In the genomic region with DNA sequence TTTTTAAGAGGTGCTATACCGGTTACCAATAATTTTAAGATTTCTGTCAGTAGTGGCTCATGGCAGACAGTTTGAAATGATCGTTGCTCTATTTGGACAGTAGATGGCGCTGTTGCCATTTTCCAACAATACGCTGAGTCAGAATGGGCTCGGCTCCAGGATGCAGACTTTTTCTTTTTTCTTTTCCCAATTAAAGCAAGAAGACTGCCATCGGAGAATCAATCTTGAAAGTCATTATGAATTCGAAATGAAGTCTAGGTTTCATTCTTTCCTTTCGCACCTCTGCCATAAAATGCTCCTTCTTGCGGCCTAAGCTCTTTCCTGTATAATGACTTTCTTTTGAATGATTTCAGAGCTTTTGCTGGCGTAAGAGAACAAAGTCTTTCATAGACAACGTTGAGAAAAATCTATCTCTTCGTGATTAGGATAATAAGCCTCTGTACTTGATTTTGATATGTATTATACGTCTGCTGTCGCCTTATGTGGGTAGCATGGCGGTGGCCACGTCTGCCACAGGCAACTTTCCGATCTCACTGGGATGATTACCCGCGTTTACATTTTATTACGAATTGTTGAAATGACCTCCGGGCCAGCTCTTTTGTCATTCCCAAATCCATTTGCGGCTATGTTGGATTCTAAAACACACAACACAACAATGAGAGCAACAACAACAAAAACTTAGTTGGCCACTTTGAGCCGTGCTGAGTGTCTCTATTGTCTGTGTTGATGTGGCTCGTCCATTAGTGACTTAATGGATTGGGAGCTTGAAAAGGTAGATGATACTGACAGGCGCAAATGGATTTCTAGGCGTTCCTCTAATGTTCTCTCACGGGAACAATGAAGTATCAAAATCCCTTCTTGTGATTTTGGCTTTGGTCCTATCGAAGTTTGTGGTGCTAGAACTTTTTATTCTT, we compare ENCODE assay signal across 8 mouse cellular contexts. TPM values are rescaled to one million over a fixed set of nuclear protein-coding genes. Genes with fewer than 3 reads are reported as not detected.
DNase-seq lines count a peak whose midpoint lies in the region; ATAC-seq lines count a peak whose summit lies in the region.

No protein-coding gene starts in this region.

- no peak overlapping the region for H3K4me3 ChIP-seq in limb, embryonic 11.5 days (ENCODE audit: low read depth, low read length)
- H3K4me3 ChIP-seq in midbrain, embryonic 16.5 days (ENCODE audit: low read depth, low read length), result peak overlapping the region; percentile 32

- ATAC-seq in granulocyte monocyte progenitor cell, adult 5-6 weeks (replicated peaks; ENCODE audit: poor library complexity, severe bottlenecking), result peak; percentile 88
- no peak for ATAC-seq in limb, embryonic 11.5 days (ENCODE audit: insufficient number of reproducible peaks, low FRiP score, low TSS enrichment, low read depth)
- ATAC-seq in midbrain, embryonic 16.5 days, result peak; percentile 80

- DNase-seq in B cell, adult 2 months, result peak; percentile 7 to 20
- peak; percentile 88 for DNase-seq in adipocyte (ENCODE audit: low spot score)
- peak; percentile 91 for DNase-seq in embryo, embryonic 10.5 days (ENCODE audit: low spot score)
- peak; percentile 63 for DNase-seq in kidney, adult 9 months
- DNase-seq in limb, embryonic 11.5 days (ENCODE audit: low spot score), result peak; percentile 68
- DNase-seq in telencephalon, adult 2 months (ENCODE audit: low read depth, low spot score), result peak; percentile 52

- H3K4me1 ChIP-seq in limb, embryonic 11.5 days (ENCODE audit: control insufficient read depth, insufficient read depth, low read length), result no peaks in the 10 kb centered on the region
- no peaks in the 10 kb centered on the region for H3K4me1 ChIP-seq in midbrain, embryonic 16.5 days (ENCODE audit: control insufficient read depth, insufficient read depth, low read length)

- WGBS in limb, embryonic 11.5 days, result 49% methylated on average over 28 of the region's 28 CpGs
- 21% methylated on average over 28 of the region's 28 CpGs for WGBS in midbrain, embryonic 16.5 days

- H3K27ac ChIP-seq in limb, embryonic 11.5 days (replicated peaks; ENCODE audit: low read depth, low read length), result no peak overlapping the region
- peak overlapping the region; percentile 59; the same call in 1 of the 2 replicates for H3K27ac ChIP-seq in midbrain, embryonic 16.5 days (ENCODE audit: low read length)

- peak overlapping the region; percentile 20; the same call in 1 of the 2 replicates for H3K4me2 ChIP-seq in limb, embryonic 11.5 days (ENCODE audit: low read depth, severe bottlenecking)
- peak overlapping the region; percentile 54 for H3K4me2 ChIP-seq in midbrain, embryonic 16.5 days (ENCODE audit: low read length)

- H3K27me3 ChIP-seq in limb, embryonic 11.5 days (ENCODE audit: control insufficient read depth, insufficient read depth, low read length), result no peaks in the 10 kb centered on the region
- H3K27me3 ChIP-seq in midbrain, embryonic 16.5 days (ENCODE audit: control insufficient read depth, insufficient read depth, low read depth, low read length), result no peaks in the 10 kb centered on the region

- no peaks in the 10 kb centered on the region for H3K36me3 ChIP-seq in limb, embryonic 11.5 days (ENCODE audit: control insufficient read depth, insufficient read depth, low read length)
- no peaks in the 10 kb centered on the region for H3K36me3 ChIP-seq in midbrain, embryonic 16.5 days (ENCODE audit: control insufficient read depth, insufficient read depth, low read length)

- no peaks in the 10 kb centered on the region for H3K9me3 ChIP-seq in limb, embryonic 11.5 days (ENCODE audit: control insufficient read depth, low read length)
- no peaks in the 10 kb centered on the region for H3K9me3 ChIP-seq in midbrain, embryonic 16.5 days (replicated peaks; ENCODE audit: control insufficient read depth, low read length, poor library complexity, severe bottlenecking)

- H3K9ac ChIP-seq in limb, embryonic 11.5 days (ENCODE audit: low read length), result no peak overlapping the region
- H3K9ac ChIP-seq in midbrain, embryonic 16.5 days (ENCODE audit: low read depth, low read length), result peak overlapping the region; percentile 56

RNA-seq across cellular contexts. Expression of gene Spag16, which starts 36.2 kb away (rescaled TPM):
- total RNA-seq in granulocyte monocyte progenitor cell, adult 5-6 weeks (2014; fragmentation: Nextera tagmentation), result not detected in 2 replicates
- not detected in 2 replicates for total RNA-seq in granulocyte monocyte progenitor cell, adult 5-6 weeks (2017)
- 1.7 and 1.8 TPM in 2 replicates for polyA plus RNA-seq in limb, embryonic 11.5 days (2014; fragmentation: Nextera tagmentation; extraction: Ambion mirVana)
- 2.4 and 2.5 TPM in 2 replicates for polyA plus RNA-seq in midbrain, embryonic 16.5 days (2015; fragmentation: Nextera tagmentation; extraction: Ambion mirVana)

Comparison
In these comparisons a context has a peak if more than half of its experiments do, and no peak if none do; other contexts are left out.
1. DNase-seq: peak in every context shown above with its lines; median percentile 91 in embryo, embryonic 10.5 days; 88 in adipocyte; 68 in limb, embryonic 11.5 days; 63 in kidney, adult 9 months; 52 in telencephalon, adult 2 months; 14 in B cell, adult 2 months.